Mouse (Mus musculus) midbrain, embryonic 14.5 days (tissue): ENCODE measurements around the gene Zfp574. TPM values are rescaled to one million over a fixed set of nuclear protein-coding genes. Genes with fewer than 3 reads are reported as not detected.

Experiments
- ATAC-seq: fragments of 200-750 bp; cut with Nextera tagmentation; 2 replicates; pipeline ENCODE4 v1.8.0; 2017; ENCODE audit warnings: moderate number of reproducible peaks, moderate library complexity; ENCODE audit not compliant: low FRiP score, low TSS enrichment
- DNase-seq: peaks from one replicate; pipeline ENCODE4 v3.0.0-alpha.2; 2015
- H3K27ac ChIP-seq: fragments of 300-500 bp; sonication (generic); replicated peaks from 2 replicates; pipeline ENCODE4 v1.5.1; 2014; ENCODE audit warnings: mild to moderate bottlenecking, low read depth, low read length, moderate library complexity
- H3K27me3 ChIP-seq: fragments of 300-500 bp; sonication (generic); 2 replicates; pipeline ENCODE4 v1.6.1; 2014; ENCODE audit warnings: low read length, control low read depth, mixed read lengths; ENCODE audit not compliant: control insufficient read depth, insufficient read depth
- H3K36me3 ChIP-seq: fragments of 300-500 bp; sonication (generic); 2 replicates; pipeline ENCODE4 v1.6.1; 2014; ENCODE audit warnings: low read length, control low read depth; ENCODE audit not compliant: control insufficient read depth, insufficient read depth
- H3K4me1 ChIP-seq: fragments of 300-500 bp; sonication (generic); 2 replicates; pipeline ENCODE4 v1.6.1; 2014; ENCODE audit warnings: mild to moderate bottlenecking, antibody characterized with exemption, low read length, control low read depth; ENCODE audit not compliant: control insufficient read depth, insufficient read depth
- H3K4me2 ChIP-seq: fragments of 300-500 bp; sonication (generic); 2 replicates; pipeline ENCODE4 v1.6.1; 2014; ENCODE audit warnings: mild to moderate bottlenecking, low read length, moderate library complexity
- H3K4me3 ChIP-seq: fragments of 300-500 bp; sonication (generic); replicated peaks from 2 replicates; pipeline ENCODE4 v1.5.1; 2014; ENCODE audit warnings: low read depth, low read length
- H3K9ac ChIP-seq: fragments of 300-500 bp; sonication (generic); replicated peaks from 2 replicates; pipeline ENCODE4 v1.6.1; 2014; ENCODE audit warnings: mild to moderate bottlenecking, low read length, moderate library complexity
- H3K9me3 ChIP-seq: fragments of 300-500 bp; sonication (generic); 2 replicates; pipeline ENCODE4 v1.6.1; 2016; ENCODE audit warnings: low read length, control low read depth, mixed read lengths; ENCODE audit not compliant: control insufficient read depth
- WGBS: fragments of 180-500 bp; shearing (Covaris S2); extraction: QIAGEN DNeasy Blood & Tissue Kit; methylation state at CpG from one replicate; pipeline ENCODE4 v1.1.7; 2014; 5-methylcytosine and 5-hydroxymethylcytosine counted together
- polyA plus RNA-seq: library from polyadenylated mRNA; unstranded; fragments of >200 nt; fragmentation: Nextera tagmentation; extraction: Ambion mirVana; gene quantifications from 2 replicates; pipeline ENCODE4 v1.2.1, GENCODE M21; 2014

The Zfp574 gene
- polyA plus RNA-seq, 1 experiment from 2014 or later: 33.0 TPM

- Histone ChIP-seq H3K9me3 (no peaks in the 10 kb centered on the region), H3K36me3 (peaks cover 18% of the 10 kb centered on the region), H3K27ac (no peak overlapping the region), H3K4me1 (no peaks in the 10 kb centered on the region), H3K4me3 (no peak overlapping the region), H3K9ac (no peak overlapping the region), H3K4me2 (no peak overlapping the region), H3K27me3 (no peaks in the 10 kb centered on the region)
- no peak for DNase-seq
- ATAC-seq: no peak
- WGBS: 33% methylated on average over 11 of the region's 11 CpGs
Observed at GRCm38 (mm10) chr7:25088968-25089367, 16.6 kb downstream of the Zfp574 start.

- Histone ChIP-seq H3K9ac (no peak overlapping the region), H3K9me3 (no peaks in the 10 kb centered on the region), H3K27ac (no peak overlapping the region), H3K36me3 (peaks cover 16% of the 10 kb centered on the region; the same call in 1 of the 2 replicates), H3K4me2 (no peak overlapping the region), H3K4me3 (no peak overlapping the region), H3K4me1 (no peaks in the 10 kb centered on the region), H3K27me3 (no peaks in the 10 kb centered on the region)
- no peak for DNase-seq
- ATAC-seq: no peak
- WGBS: 27% methylated on average over 10 of the region's 10 CpGs
Observed at GRCm38 (mm10) chr7:25089875-25090274, 17.5 kb downstream of the Zfp574 start.

- WGBS: 82% methylated on average over 3 of the region's 3 CpGs
- Histone ChIP-seq H3K4me3 (no peak overlapping the region), H3K27ac (no peak overlapping the region), H3K27me3 (no peaks in the 10 kb centered on the region), H3K9ac (no peak overlapping the region), H3K36me3 (peaks cover 41% of the 10 kb centered on the region), H3K4me1 (no peaks in the 10 kb centered on the region), H3K9me3 (no peaks in the 10 kb centered on the region), H3K4me2 (no peak overlapping the region)
- ATAC-seq (no peak), DNase-seq (no peak)
Observed at GRCm38 (mm10) chr7:25098169-25098568, 25.8 kb downstream of the Zfp574 start.

GRCm38 (mm10) chr7:25099581-25099980, 27.2 kb downstream of the Zfp574 start:
- DNase-seq (no peak), ATAC-seq (no peak)
- Histone ChIP-seq H3K4me1 (no peaks in the 10 kb centered on the region), H3K9ac (no peak overlapping the region), H3K27me3 (no peaks in the 10 kb centered on the region), H3K9me3 (no peaks in the 10 kb centered on the region), H3K4me2 (no peak overlapping the region), H3K4me3 (no peak overlapping the region), H3K27ac (no peak overlapping the region), H3K36me3 (peaks cover 37% of the 10 kb centered on the region)
- WGBS: 47% methylated on average over 4 of the region's 4 CpGs

GRCm38 (mm10) chr7:25105411-25106160, 33.2 kb downstream of the Zfp574 start:
- Histone ChIP-seq H3K4me2 (no peak overlapping the region), H3K9ac (no peak overlapping the region), H3K27ac (peak overlapping the region; percentile 52), H3K27me3 (no peaks in the 10 kb centered on the region), H3K36me3 (0 out of 2 replicates have a peak, but pooled peaks cover 4% of the 10 kb centered on the region), H3K9me3 (no peaks in the 10 kb centered on the region), H3K4me1 (no peaks in the 10 kb centered on the region), H3K4me3 (no peak overlapping the region)
- no peak; the same call in 1 of the 2 replicates for ATAC-seq
- WGBS: 17% methylated on average over 17 of the region's 17 CpGs
- DNase-seq: peak; percentile 92

- H3K36me3 ChIP-seq: 0 out of 2 replicates have a peak, but pooled peaks cover 7% of the 10 kb centered on the region
- H3K9ac ChIP-seq: no peak overlapping the region
- H3K9me3 ChIP-seq: no peaks in the 10 kb centered on the region
- WGBS: 57% methylated on average over 17 of the region's 17 CpGs
- DNase-seq (no peak), ATAC-seq (no peak)
- no peak overlapping the region for H3K27ac ChIP-seq
- no peak overlapping the region for H3K4me3 ChIP-seq
- H3K4me2 ChIP-seq: no peak overlapping the region
- no peaks in the 10 kb centered on the region for H3K27me3 ChIP-seq
- no peaks in the 10 kb centered on the region for H3K4me1 ChIP-seq
Observed at GRCm38 (mm10) chr7:25106790-25107502, 34.6 kb downstream of the Zfp574 start.

GRCm38 (mm10) chr7:25109355-25109754, 37.0 kb downstream of the Zfp574 start:
- no peak overlapping the region for H3K9ac ChIP-seq
- WGBS: 85% methylated on average over 12 of the region's 12 CpGs
- peaks cover 24% of the 10 kb centered on the region for H3K36me3 ChIP-seq
- no peak overlapping the region for H3K4me2 ChIP-seq
- no peak overlapping the region for H3K27ac ChIP-seq
- H3K9me3 ChIP-seq: no peaks in the 10 kb centered on the region
- ATAC-seq: no peak
- H3K27me3 ChIP-seq: no peaks in the 10 kb centered on the region
- H3K4me3 ChIP-seq: no peak overlapping the region
- no peak for DNase-seq
- no peaks in the 10 kb centered on the region for H3K4me1 ChIP-seq

GRCm38 (mm10) chr7:25110336-25110735, 38.0 kb downstream of the Zfp574 start:
- H3K4me3 ChIP-seq: no peak overlapping the region
- no peaks in the 10 kb centered on the region for H3K4me1 ChIP-seq
- 89% methylated on average over 9 of the region's 9 CpGs for WGBS
- H3K9me3 ChIP-seq: no peaks in the 10 kb centered on the region
- H3K4me2 ChIP-seq: no peak overlapping the region
- peaks cover 34% of the 10 kb centered on the region for H3K36me3 ChIP-seq
- no peak overlapping the region for H3K27ac ChIP-seq
- DNase-seq (no peak), ATAC-seq (no peak)
- H3K27me3 ChIP-seq: no peaks in the 10 kb centered on the region
- no peak overlapping the region for H3K9ac ChIP-seq
